Mouse (Mus musculus) cerebellum, postnatal 36 days (tissue): ENCODE measurements around the gene Wfikkn2.

ENCODE experiments used
- DNase-seq, 2 experiments: peaks; one replicate each; pipeline ENCODE4 v3.0.0; 2021 to 2022; ENCODE audit warnings: mixed read lengths in 2 of 2

The Wfikkn2 gene

DNA sequence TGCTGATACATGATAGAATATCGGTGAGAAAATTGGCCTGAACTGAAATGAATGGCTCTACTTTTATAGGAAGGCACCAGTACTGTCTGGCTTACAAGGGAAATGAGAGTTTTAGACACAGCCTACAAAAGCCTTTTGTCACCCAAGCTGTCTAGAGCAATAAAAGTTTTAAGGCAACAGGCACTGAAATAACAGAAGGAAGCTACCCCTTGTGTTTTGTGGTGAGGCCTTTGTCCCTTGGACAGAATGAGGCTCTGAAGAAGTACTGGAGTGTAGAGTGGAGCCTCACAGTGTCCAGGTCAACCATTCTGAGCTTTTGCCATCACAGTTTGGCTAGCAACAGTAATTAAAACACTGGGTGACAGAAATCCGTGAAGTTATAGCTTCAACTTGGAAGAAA is 29.6 kb downstream of the Wfikkn2 start:
- no peak for DNase-seq

DNA sequence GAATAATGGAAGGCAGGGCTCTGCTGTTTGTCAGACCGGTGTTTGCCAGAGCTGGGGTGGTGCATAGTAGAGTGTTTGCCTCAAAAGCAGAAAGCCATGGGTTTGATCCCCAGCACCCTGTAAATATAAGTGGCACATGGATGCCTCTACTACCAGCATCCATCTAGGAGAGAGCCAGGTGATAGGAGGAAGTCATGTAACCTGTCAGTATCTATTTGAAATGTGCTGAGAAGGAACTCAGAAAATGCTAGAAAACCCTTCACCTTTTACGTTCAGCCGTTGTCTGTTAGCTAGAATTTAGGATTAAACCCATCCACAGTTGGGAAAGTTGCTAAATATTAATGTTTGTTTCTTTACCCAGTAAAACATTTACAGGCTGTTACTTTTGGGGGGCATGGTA is 30.2 kb downstream of the Wfikkn2 start:
- DNase-seq: no peak

DNA sequence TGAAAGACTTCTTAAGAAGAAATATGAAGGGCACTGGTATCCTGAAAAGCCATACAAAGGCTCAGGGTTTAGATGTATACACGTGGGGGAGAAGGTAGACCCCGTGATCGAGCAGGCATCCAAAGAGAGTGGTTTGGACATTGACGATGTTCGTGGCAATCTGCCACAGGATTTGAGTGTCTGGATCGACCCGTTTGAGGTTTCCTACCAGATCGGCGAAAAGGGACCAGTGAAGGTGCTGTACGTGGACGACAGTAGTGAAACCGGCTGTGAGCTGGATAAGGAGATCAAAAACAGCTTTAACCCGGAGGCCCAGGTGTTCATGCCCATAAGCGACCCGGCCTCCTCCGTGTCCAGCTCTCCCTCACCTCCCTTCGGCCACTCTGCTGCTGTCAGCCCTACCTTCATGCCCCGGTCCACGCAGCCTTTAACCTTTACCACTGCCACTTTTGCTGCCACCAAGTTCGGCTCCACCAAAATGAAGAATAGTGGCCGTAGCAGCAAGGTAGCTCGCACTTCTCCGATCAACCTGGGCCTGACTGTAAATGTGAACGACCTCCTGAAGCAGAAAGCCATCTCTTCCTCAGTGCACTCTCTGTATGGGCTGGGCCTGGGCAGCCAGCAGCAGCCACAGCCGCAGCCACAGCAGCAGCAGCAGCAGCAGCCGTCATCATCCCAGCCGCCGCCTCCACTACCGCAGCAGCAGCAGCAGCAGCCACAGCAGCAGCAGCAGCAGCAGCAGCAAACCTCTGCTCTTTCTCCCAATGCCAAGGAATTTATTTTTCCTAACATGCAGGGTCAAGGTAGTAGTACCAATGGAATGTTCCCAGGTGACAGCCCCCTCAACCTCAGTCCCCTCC is 31.8 kb downstream of the Wfikkn2 start:
- peak in 1 of 2 experiments; percentile 55 for DNase-seq

DNA sequence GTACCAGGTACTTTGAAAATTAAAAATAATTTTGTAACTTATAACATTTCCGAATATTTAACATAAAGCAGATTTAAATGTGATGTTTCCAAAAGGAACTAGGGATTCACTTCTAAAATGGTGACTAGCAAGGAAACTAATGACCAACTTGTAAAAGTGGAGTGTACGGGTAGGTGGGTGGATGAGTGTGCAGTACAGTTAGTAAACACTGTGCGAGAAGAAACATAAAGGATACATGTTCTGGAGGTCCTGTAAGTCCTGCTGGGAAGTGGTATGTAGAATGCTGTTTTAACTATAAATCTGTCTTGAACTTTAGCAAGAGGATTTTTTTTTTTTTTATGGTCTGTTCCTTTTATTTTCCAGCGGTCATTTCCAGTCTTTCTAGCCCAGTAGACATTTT is 32.8 kb downstream of the Wfikkn2 start:
- DNase-seq: no peak

DNA sequence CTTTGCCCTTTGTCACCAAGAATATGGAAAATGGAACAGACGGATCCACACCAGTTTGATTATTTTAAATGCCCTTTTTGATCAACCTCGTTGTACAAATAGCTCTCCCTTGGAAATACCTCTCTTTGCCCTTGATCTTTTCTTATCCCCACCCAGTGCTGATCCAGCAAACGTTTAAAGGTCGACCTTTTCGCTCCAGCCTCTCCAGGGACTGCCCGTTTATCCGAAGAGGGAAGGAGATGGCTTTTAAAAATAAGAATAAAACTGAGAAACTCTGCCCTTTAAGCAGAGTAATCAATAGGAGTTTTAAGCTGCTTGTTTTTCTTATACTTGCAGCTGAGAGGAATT is 33.3 kb downstream of the Wfikkn2 start:
- no peak for DNase-seq

DNA sequence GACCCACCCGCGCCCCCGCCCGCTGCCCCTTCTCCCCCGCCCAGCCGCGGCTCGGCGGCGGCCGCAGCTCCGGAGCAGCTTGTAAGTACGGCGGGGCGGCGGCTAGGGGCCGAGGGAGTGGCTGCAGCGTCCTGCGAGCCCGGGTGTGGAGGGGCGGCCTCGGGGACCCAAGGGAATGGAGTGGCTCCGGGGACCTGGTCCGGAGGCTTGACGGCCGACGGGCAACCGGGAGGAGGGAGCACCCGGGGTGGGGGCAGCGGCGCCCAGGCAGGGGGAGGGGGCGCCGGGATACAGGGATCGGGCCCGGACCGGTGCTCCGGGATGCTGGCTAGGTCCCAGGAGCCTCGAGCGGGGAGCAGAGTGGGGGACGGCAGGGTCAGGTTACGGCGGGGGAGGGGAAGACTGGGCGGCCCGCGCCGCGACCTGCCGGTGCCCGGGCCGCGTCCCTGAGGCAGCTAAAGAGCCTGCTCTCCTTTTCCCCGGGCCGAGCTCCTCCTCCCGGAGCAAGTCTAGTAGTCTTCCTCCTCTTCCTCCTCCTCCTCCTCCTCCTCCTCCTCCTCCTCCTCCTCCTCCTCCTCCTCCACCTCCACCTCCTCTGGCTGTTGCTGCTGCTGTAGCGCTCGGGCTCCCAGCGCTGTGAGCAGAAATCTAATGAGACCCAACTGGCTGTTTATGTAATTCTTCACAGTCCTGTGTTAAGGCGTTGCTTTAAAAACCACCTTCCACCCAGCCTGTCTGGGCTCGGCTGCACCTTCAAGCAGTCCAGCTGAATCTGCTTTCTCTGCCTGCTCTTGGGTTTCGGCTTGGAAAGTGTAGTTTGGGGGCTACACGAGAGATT is 33.9 kb downstream of the Wfikkn2 start:
- DNase-seq: peak; percentile 70 to 75

DNA sequence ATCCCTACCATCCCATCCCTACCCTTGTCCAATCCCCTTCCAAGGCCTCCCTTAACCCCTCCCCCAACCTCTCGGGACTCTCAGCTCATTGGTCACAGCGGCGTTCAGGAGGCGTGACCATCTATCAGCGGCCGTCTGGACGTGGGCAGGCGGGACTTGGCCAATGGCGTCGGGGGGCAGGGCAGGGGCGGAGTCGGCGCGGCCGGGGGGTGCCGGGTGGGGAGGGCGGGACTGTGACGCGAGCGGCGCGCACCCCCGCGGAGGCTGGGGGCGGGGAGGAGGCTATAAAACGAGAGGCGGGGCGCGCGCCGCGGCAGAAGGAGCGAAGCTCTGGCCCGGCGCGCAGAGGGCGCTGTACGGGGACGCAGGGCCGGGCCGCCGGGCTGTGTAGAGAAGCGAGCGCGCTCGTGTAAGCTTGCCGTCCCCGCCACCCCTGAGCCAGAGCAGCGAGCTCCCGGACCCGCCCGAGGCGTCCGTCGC is 34.6 kb downstream of the Wfikkn2 start, which contains the start of gene Tob1:
Gene Tob1, plus strand, starts transcription at position 331 of the 480 bp plus-strand sequence.
- peak; percentile 93 to 98 for DNase-seq

DNA sequence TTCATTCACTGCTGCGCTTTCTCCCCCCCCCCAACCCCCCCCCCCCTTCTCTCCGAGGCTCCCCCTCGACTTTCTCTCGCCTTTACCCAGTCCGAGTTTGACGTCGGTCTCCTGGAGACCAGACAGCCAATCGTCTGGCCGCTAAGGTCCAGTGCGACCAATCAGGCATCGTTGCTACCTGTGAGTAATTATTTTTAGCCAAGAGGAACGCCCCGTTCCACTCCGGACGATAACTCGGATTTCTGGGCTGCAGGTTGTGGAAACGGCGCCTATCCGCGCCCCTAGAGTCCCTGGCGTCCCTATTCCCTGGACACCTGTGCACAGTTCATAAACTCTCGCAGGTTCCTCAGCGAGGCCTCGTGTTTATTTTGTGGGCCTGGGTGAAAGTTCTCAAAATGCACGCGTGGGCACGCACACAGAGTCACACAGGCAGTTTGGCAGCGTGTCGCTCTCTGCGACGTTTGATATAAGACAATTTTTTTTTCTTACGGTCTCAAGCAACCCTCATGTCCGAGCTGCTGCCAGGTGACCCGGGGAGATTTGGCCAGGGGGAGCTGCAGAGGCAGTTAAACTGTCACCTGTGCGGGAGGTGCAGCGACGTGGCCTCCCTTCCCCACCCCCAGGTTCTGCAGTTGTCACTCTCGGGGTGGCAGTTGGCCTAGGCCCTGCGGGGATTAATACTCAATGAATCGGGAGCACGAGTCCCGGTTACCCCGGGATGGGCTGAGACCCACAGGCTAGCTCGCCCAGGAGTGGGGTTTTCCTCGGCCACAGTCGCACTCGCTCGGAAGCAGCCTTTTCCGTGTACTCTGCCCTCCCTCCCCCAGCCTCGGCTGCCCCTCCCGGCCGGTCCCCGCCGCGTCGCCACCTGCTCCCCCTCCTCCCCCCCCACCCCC is 35.4 kb downstream of the Wfikkn2 start:
- DNase-seq: peak; percentile 91 to 94

DNA sequence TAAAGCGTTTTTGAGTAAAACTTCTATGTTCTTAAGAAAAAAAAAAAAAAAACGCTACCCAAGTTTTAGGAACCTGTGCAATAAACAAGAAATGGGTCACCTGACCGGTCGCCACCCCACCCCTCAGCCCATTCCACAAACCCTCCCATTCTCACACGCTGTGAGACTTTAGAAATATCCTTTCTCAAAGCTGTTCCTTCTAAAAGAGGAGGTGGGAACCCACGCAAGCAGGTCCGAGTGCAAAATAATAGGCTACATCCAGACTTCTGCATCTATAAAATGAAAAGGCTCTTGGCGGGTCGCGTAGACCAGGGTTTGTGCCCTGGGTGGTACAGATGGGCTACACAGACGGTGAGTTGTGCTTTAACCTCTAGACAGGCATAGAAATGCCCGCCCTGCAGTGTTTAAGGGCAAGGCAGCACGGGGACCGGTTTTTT is 36.1 kb downstream of the Wfikkn2 start:
- DNase-seq: no peak

DNA sequence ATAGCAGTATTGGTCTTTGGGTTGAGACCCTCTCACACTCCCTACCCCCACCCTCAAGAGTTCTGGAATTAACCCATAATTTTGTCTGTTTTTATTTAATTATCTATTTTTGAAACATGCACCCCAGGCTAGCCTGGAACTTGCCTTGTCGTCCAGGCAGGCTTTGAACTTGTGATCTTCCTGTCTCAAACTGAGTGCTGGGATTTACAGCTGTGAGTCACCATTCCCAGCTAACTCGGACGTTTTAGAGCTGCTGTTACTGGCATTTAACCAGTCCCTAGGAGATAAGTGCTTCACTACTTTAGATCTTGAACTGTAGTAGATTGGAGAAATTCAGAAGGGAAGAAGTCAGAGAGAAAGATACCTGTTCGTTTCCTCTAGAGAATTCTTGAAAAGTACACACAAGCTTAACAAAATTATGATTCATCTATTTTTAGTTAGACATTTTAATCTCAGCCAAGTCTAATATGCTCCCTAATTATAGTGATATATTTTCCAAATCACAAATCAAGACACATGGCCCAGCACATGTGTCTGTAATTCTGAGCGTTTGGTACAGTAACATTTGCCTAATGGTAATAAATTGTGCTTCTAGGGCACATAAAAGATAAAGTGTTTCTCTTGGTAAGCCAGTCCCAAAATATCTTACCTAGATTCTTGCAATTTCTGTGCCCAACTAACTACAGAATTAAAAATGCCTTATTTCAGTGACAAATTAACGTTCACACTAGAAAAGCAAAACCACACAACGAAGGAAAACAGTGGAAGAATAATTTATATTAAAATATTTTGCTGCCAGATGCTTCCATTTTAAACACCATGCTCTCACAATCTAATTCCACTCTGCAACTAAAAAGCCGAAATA is 36.8 kb downstream of the Wfikkn2 start:
- DNase-seq: no peak

DNA sequence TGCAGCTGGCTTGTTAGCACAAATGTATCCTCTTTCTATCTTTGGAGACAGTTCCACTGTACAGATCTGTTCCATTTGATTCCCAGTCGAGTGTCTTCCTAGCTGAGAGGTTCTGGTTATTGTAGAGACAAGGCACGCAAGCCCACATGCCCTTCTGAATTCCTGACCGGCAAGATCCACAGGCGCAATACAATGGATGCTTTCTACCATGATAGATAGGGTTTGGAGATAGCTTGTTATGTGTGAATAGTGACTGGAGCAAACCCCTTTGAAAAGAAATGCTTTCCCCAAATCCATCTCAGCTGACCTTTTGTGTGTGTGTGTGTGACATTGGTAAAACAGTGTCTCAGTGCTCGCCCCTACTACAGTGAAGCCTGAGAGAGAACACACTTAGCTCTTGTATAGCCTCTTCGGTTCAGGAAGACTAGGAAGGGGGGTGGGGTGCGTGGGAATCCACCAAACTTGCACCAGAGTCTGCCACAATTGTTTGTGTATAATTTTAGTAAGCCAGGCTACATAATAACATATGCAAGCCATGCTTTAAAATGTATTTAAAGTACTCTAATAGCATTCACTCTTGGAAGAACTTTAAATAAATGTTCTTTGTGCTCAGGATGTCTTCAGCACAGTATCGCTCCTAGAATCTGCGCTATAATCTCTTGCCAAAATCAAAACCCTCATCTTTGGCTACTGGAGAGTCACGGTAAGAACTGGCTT is 39.2 kb downstream of the Wfikkn2 start:
- no peak for DNase-seq

DNA sequence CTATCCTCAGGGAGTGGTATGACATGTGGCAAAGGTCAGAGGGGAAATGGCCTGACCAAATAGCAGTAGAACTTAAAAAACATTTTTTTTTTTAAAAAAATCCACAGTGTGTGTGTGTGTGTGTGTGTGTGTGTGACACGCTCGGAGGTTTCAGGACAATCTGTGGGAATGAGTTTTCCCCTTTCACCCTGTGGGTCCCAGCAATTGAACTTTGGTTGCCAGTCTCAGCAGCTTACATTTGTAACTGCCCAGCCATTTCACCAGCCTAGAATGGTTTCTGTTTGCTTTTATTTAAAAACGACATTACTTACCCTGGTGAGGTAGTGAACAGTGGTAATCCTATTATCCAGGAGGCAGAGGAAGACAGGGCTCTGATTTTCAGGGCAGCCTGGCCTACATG is 42.7 kb downstream of the Wfikkn2 start:
- no peak for DNase-seq

DNA sequence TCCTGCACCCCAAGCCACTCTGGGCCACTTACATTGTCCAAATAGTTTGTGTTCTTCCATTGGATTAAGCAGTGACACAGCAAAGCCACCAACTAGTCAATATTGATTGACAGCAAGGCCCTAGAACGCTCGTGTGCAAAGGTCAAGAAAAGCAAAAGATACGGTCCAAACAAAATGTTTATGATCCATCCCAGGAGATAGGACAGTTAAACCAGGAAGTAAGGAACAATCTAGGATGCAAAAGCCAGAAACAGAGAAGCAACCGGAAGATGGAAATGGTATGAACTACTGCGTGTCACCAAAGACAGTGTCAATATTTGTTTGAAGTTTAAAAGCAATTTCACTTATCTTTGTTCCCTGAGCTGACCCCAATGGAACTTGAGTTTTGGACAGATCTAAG is 43.7 kb downstream of the Wfikkn2 start:
- DNase-seq: no peak

DNA sequence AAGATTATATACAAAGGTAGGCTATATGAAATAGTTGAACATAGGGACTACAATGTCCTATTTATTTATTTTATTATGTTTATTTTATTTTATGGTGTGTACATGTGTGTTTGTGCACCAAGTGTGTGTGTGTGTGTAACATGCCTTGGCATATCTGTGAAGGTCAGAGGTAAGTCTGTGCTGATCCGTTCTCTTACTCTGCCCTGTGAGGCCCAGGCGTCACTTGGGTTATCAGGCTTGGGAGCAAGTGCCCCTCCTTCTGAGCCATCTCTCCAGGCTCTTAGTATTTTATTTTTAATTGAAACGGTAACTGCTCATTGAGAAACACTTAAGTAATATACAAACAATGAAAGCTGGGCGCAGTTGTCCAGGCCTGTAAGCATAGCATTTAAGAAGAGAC is 45.4 kb downstream of the Wfikkn2 start:
- no peak for DNase-seq

DNA sequence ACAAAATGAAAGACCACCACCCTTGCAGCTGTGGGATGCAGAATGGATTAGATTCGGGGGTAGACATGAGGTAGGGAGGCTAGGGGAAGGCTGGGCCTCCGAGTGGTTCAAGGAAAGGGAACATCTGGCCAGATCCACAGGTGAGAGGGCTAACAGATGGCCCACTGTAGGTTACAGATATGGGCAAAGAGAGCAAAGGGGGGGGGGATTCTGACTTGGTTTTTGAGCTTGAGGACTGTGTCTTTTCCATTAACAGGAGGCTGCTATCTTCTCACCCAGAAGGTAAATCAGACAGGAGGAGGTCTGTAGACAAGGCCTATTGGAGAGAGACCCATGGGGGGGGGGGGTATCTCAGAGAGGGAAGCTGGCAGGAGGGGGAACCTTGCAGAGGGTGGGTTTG is 46.0 kb downstream of the Wfikkn2 start:
- DNase-seq: no peak

DNA sequence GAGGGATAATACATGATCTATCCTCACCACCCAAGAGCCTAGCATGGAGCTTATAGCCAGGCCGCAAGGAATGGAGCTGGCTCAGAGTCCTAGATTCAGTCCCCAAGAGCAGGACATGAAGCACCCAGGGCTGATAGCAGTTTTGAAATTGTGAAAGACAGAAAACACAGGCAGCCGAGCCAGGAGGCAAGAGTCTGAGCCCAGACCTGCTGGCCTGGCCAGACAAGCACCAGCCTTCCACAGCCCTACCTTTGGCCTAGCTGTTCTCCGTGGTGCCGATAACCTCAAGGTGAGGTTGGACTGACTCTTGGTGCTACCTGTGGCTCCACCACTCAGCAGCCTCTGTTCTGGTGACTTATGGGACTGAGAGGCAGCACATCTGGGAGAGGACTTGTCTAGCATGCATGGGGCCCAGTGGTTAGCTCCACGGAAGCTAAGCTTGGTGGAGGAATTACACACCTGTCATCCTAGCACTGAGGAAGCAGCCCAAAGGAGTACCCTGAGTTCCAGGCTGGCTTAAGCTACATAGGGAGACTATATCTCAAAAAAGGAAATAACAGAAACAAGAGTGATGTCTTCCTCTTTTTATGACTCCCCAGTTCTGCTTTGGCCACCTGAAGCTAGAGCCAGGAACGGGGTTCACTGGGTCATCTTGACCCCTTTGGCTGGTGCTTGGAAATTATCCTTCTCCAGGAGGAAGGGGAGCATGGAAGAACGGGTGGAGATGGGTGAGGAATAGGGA is 47.2 kb downstream of the Wfikkn2 start:
- no peak for DNase-seq

DNA sequence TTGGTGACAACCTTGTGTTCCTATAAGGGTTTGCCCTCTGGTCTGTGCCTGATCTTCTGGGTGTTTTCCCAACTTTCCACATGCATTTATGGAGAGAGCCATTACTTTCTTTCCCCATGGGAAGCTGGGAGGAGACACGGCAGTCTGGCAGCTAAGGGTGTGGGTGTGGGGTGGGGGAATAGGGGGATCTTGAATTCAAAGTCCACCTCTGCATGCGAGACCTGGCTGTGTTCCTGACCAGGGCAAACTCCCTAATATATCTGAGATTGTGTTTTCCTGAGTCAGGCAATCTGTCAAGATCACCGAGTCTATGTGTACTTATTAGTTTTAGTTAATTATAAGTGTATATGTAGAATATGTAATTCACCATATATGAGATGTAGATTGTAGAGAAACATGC is 49.5 kb downstream of the Wfikkn2 start:
- DNase-seq: no peak

DNA sequence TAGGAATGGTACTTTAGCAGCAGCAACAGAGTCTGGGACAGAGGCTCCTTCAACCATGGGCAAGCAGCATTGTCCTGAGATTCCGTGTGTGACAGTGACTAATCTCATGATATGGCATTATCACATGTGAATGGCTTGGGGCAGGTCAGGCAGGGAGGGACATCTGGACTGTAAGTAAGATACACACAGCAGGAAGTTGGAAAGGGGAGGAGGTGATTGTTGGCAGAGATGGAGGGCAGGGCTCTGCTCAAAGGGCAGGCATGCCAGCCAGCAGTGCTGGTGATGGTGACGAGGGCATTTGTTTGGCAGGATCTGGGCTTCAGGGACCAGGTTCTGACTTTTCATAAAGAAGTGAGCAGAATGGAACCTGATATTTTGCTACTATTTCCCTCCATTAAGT is 52.7 kb downstream of the Wfikkn2 start:
- DNase-seq: no peak

DNA sequence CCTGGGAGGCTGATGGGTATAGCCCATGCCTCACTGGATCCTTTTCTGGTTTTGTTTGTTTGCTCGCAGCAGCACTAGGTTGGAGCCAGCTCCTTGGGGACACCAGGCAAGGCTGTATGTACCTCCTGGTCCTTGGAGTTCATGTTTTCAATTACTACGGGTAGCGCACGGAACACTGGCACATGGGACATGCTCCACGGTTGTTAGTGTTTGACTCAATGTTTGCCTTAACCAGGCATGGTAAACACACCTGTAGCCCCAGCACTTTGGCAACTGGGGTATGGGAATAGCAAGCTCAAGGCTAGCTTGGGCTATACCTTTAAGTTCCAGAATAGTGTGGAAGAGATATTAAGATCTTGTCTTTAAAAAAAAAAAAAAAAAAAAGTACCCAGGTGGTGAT is 55.1 kb downstream of the Wfikkn2 start:
- no peak for DNase-seq

DNA sequence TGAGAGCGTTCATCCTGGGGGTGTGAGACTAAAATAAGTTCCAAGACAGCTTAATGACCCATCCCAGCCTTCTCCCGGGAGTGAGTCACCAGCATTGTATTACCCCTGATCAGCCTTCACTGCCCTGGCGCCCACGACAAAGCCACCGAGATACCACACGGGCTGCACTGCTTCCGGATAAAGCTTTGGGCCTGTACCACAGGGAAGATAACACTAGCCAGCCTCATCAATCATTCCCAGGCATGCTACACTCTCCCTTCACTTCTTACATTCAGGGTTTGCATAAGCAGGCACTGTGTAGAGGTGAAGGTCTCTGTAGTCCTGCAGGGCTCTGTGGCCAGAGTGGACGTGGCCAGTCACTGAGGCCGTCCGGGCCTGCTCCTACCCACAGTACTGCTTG is 56.2 kb downstream of the Wfikkn2 start:
- DNase-seq: no peak
